8 mouse cellular contexts compared by ENCODE assay signal in the genomic region with DNA sequence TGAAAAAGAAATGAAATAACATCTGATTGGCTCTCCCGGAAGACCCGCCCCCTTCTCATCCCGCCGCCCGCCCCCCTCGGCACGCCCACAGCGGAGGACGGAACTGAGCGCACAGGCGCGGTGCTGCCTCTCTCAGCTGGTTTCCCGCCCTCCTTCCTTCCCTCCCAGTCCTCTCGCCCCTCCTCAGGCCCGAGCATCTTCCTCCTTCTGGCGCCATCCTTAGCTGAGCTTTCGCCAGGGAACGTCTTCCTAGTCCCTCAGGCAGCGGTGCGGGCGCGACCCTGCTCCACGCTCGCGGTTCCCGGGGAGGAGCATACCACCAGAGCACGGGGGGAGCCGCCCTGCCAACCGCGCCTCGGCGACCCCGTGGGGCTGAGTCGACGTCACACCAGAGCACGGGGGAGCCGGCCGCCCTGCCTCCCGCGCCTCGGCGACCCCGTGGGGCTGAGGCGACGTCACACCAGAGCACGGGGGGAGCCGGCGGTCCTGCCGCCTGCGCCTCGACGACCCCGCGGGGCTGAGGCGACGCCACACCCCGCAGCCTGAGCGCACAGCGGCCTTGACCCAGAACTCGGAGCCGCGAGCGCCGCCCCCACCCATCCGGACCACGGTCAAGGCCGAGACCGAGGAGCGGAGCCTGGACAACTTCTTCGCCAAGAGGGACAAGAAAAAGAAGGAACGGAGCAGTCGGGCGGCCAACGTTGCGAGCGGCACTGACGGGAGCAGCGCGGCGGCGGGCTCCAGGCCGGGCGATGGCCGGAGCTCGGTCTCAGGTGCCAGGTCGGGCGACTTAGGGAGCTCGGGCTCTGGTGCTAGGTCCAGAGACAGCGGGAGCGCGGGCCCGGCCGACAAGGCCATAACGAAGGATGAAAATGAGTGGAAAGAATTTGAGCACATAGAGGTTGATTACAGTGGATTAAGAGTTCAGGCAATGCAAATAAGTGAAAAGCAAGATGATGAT. TPM values are rescaled to one million over a fixed set of nuclear protein-coding genes. Genes with fewer than 3 reads are reported as not detected.
DNase-seq lines count a peak whose midpoint lies in the region; ATAC-seq and TF ChIP-seq lines count a peak whose summit lies in the region.
"Not testable (repeated sequence)": the region's sequence is repeated elsewhere in the genome, so short reads cannot be mapped to it uniquely, and the experiment has no call there.

No protein-coding gene starts in this region.

- H3K9me3 ChIP-seq in E14TG2a.4 (ENCODE audit: low read length) = peaks cover 12% of the 10 kb centered on the region
- H3K9me3 ChIP-seq in embryonic facial prominence, embryonic 14.5 days (ENCODE audit: control insufficient read depth, low read length) = peaks cover 44% of the 10 kb centered on the region
- H3K9me3 ChIP-seq in hindbrain, embryonic 13.5 days = peaks cover 37% of the 10 kb centered on the region
- H3K9me3 ChIP-seq in kidney, postnatal 0 days (replicated peaks; ENCODE audit: low read length) = peaks cover 25% of the 10 kb centered on the region
- H3K9me3 ChIP-seq in liver, embryonic 16.5 days (replicated peaks; ENCODE audit: control insufficient read depth, low read length); stomach, embryonic 15.5 days: not testable (repeated sequence)
- H3K9me3 ChIP-seq in midbrain, embryonic 14.5 days (ENCODE audit: control insufficient read depth, low read length) = peaks cover 32% of the 10 kb centered on the region

- H3K4me3 ChIP-seq in E14TG2a.4 (replicated peaks; ENCODE audit: low read length) = peak overlapping the region; percentile 78
- H3K4me3 ChIP-seq in embryonic facial prominence, embryonic 14.5 days (ENCODE audit: low read depth, low read length); hindbrain, embryonic 13.5 days; kidney, postnatal 0 days (replicated peaks; ENCODE audit: low read depth, low read length); liver, embryonic 16.5 days (ENCODE audit: low read depth, low read length); midbrain, embryonic 14.5 days (replicated peaks; ENCODE audit: low read depth, low read length); stomach, embryonic 15.5 days (replicated peaks): not testable (repeated sequence)

- H3K36me3 ChIP-seq in E14TG2a.4 (ENCODE audit: insufficient read depth, low read length); embryonic facial prominence, embryonic 14.5 days (ENCODE audit: control insufficient read depth, insufficient read depth, low read length); hindbrain, embryonic 13.5 days; kidney, postnatal 0 days (ENCODE audit: insufficient read depth, low read length); liver, embryonic 16.5 days (ENCODE audit: control insufficient read depth, insufficient read depth); midbrain, embryonic 14.5 days (ENCODE audit: control insufficient read depth, insufficient read depth, low read length); stomach, embryonic 15.5 days: not testable (repeated sequence)

- H3K9ac ChIP-seq in embryonic facial prominence, embryonic 14.5 days (ENCODE audit: low read depth, low read length); hindbrain, embryonic 13.5 days; kidney, postnatal 0 days (ENCODE audit: low read depth, low read length); liver, embryonic 16.5 days (ENCODE audit: low read depth, low read length); midbrain, embryonic 14.5 days (replicated peaks; ENCODE audit: low read length); stomach, embryonic 15.5 days: not testable (repeated sequence)

- TF ChIP-seq CTCF in E14TG2a.4 (conservative IDR thresholded peaks at IDR 0.05; ENCODE audit: low read length); kidney, postnatal 0 days (IDR thresholded peaks at IDR 0.05; ENCODE audit: low read depth): not testable (repeated sequence)

- 64% methylated on average over 51 of the region's 94 CpGs for WGBS in embryonic facial prominence, embryonic 14.5 days
- 61% methylated on average over 73 of the region's 94 CpGs for WGBS in hindbrain, embryonic 13.5 days
- 63% methylated on average over 56 of the region's 94 CpGs for WGBS in kidney, postnatal 0 days
- WGBS in liver, embryonic 16.5 days (ENCODE audit: insufficient replicate concordance) = 51% methylated on average over 54 of the region's 94 CpGs
- WGBS in midbrain, embryonic 14.5 days = 59% methylated on average over 58 of the region's 94 CpGs
- WGBS in stomach, embryonic 15.5 days = 55% methylated on average over 76 of the region's 94 CpGs

- DNase-seq in embryonic facial prominence, embryonic 14.5 days (ENCODE audit: low spot score); kidney, postnatal 0 days (ENCODE audit: low spot score); midbrain, embryonic 14.5 days: not testable (repeated sequence)
- DNase-seq in heart, adult 11 months = peak; percentile 89

- H3K27ac ChIP-seq in embryonic facial prominence, embryonic 14.5 days (replicated peaks; ENCODE audit: low read depth, low read length); hindbrain, embryonic 13.5 days; kidney, postnatal 0 days; liver, embryonic 16.5 days (ENCODE audit: low read length); midbrain, embryonic 14.5 days (replicated peaks; ENCODE audit: low read depth, low read length); stomach, embryonic 15.5 days: not testable (repeated sequence)

- peak; percentile 79 for ATAC-seq in embryonic facial prominence, embryonic 14.5 days (ENCODE audit: low read depth)
- ATAC-seq in hindbrain, embryonic 13.5 days (ENCODE audit: low FRiP score) = peak; percentile 79
- ATAC-seq in kidney, postnatal 0 days (replicated peaks; ENCODE audit: low FRiP score, low read depth) = peak; percentile 82
- ATAC-seq in liver, embryonic 16.5 days (ENCODE audit: low read depth) = peak; percentile 64
- ATAC-seq in midbrain, embryonic 14.5 days (ENCODE audit: low FRiP score, low TSS enrichment) = peak; percentile 83
- peak; percentile 81 for ATAC-seq in stomach, embryonic 15.5 days (ENCODE audit: insufficient read depth, low FRiP score, low read depth)

- not testable (repeated sequence) for H3K4me1 ChIP-seq in E14TG2a.4 (replicated peaks; ENCODE audit: low read depth, low read length); embryonic facial prominence, embryonic 14.5 days (ENCODE audit: control insufficient read depth, insufficient read depth, low read length); hindbrain, embryonic 13.5 days (replicated peaks); kidney, postnatal 0 days (replicated peaks; ENCODE audit: insufficient read depth, low read length); liver, embryonic 16.5 days (ENCODE audit: control insufficient read depth, low read depth, low read length); midbrain, embryonic 14.5 days (ENCODE audit: control insufficient read depth, insufficient read depth, low read length); stomach, embryonic 15.5 days

- peaks cover 12% of the 10 kb centered on the region for H3K27me3 ChIP-seq in E14TG2a.4 (ENCODE audit: insufficient read depth, low read length)
- not testable (repeated sequence) for H3K27me3 ChIP-seq in embryonic facial prominence, embryonic 14.5 days (replicated peaks; ENCODE audit: control insufficient read depth, insufficient read depth, low read length); hindbrain, embryonic 13.5 days; kidney, postnatal 0 days (ENCODE audit: insufficient read depth, low read length); liver, embryonic 16.5 days (ENCODE audit: control insufficient read depth, insufficient read depth, low read depth, low read length); midbrain, embryonic 14.5 days (ENCODE audit: control insufficient read depth, insufficient read depth, low read length); stomach, embryonic 15.5 days (replicated peaks)

- H3K4me2 ChIP-seq in embryonic facial prominence, embryonic 14.5 days (ENCODE audit: low read depth, low read length); hindbrain, embryonic 13.5 days; kidney, postnatal 0 days (ENCODE audit: low read length); liver, embryonic 16.5 days (ENCODE audit: low read depth, low read length); midbrain, embryonic 14.5 days (ENCODE audit: low read length); stomach, embryonic 15.5 days: not testable (repeated sequence)

RNA-seq across cellular contexts. Expression of a gene that starts 26.2 kb away (rescaled TPM):
- 3.0 and 3.2 TPM in 2 replicates for polyA plus RNA-seq in embryonic facial prominence, embryonic 14.5 days (2014; fragmentation: Nextera tagmentation; extraction: Ambion mirVana)
- polyA plus RNA-seq in hindbrain, embryonic 13.5 days (2015; fragmentation: Nextera tagmentation; extraction: Ambion mirVana) = 2.4 and 2.6 TPM in 2 replicates
- 2.9 and 3.5 TPM in 2 replicates for polyA plus RNA-seq in kidney, postnatal 0 days (2015; fragmentation: Nextera tagmentation; extraction: Ambion mirVana)
- polyA plus RNA-seq in liver, embryonic 16.5 days (2015; fragmentation: Nextera tagmentation; extraction: Ambion mirVana) = 1.5 and 1.6 TPM in 2 replicates
- polyA plus RNA-seq in midbrain, embryonic 14.5 days (2014; fragmentation: Nextera tagmentation; extraction: Ambion mirVana) = 2.6 and 2.9 TPM in 2 replicates
- 2.8 and 2.9 TPM in 2 replicates for polyA plus RNA-seq in stomach, embryonic 15.5 days (2015; fragmentation: Nextera tagmentation; extraction: Ambion mirVana)

RNA-seq across cellular contexts. Expression of a gene that starts 26.8 kb away (rescaled TPM):
- 0.09 TPM in 1 of 2 replicates, not detected in the other for polyA plus RNA-seq in embryonic facial prominence, embryonic 14.5 days (2014; fragmentation: Nextera tagmentation; extraction: Ambion mirVana)
- 0.13 TPM in 2 replicates for polyA plus RNA-seq in hindbrain, embryonic 13.5 days (2015; fragmentation: Nextera tagmentation; extraction: Ambion mirVana)
- 0.07 and 0.08 TPM in 2 replicates for polyA plus RNA-seq in kidney, postnatal 0 days (2015; fragmentation: Nextera tagmentation; extraction: Ambion mirVana)
- 0.02 TPM in 1 of 2 replicates, not detected in the other for polyA plus RNA-seq in liver, embryonic 16.5 days (2015; fragmentation: Nextera tagmentation; extraction: Ambion mirVana)
- 0.15 and 0.26 TPM in 2 replicates for polyA plus RNA-seq in midbrain, embryonic 14.5 days (2014; fragmentation: Nextera tagmentation; extraction: Ambion mirVana)
- 0.09 TPM in 1 of 2 replicates, not detected in the other for polyA plus RNA-seq in stomach, embryonic 15.5 days (2015; fragmentation: Nextera tagmentation; extraction: Ambion mirVana)
